Mouse (Mus musculus): Measurements from ENCODE around the gene Gk5.
"Not testable (repeated sequence)": the region's sequence is repeated elsewhere in the genome, so short reads cannot be mapped to it uniquely, and the experiment has no call there.

The Gk5 gene

DNA sequence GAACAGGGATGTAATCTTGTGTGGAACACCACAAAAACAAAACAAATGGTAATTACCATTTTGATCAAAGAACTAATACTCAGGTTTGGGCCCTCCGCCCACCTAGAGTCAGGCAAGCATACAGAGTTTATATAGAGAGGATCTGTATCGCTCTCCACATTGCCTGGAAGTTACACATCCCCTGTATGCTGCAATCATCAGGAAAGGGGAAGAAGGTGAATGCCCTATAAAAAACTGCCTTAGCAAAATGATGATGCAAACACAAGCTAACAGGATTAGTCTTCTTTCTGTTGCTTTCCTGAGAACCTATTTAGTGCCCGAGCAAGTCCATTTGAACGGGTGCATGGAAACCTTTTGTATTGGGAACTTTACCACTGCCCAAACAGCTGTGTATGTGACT is 24.5 kb downstream of the Gk5 start:
- DNase-seq (ENCODE audit: low read depth in 2 of 2, low spot score in 2 of 2), result no peak

- DNase-seq (ENCODE audit: low read depth in 2 of 2, low spot score in 2 of 2), result no peak
Measured at GRCm38 (mm10) chr9:96144883-96145282, 25.7 kb downstream of the Gk5 start.

DNA sequence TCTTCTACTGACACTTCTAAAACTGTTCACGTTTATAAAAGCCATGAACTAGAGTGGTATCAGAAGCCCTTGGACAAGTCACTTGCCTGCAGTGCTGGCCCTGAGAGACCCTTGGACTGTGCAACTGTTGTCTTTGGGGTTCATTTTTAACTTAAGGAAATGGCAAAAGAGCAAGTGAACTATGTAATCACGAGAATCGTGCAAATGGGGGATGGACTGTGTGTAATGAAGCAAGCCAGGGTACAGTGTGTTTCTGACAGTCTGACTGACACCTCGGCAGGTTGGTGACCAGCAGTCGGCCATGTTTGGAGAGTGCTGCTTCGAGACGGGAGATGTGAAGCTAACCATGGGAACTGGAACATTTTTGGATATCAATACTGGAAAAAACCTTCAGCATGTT is 33.6 kb downstream of the Gk5 start:
- no peak for DNase-seq (ENCODE audit: low read depth in 2 of 2, low spot score in 2 of 2)

DNA sequence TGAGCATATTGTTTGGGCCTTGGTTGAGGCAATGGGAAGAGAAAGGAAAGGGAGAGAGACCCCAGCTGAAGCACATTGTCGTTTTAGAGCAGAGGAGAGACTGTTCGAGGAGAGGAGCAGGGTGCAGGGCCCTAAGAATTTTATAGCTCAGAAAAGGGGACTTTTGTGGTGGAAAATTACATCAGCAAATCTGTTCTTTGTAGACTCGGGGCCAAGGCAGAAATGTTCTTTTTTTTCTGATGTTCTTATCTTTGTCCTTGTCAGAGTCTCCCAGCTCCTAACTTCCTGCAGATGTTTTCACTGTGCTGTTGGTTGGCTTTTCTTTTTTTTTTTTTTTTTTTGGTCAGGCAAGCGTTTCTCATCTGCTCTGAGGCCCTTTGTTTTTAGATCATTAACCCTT is 39.3 kb downstream of the Gk5 start:
- DNase-seq (ENCODE audit: low read depth in 2 of 2, low spot score in 2 of 2), result no peak

DNA sequence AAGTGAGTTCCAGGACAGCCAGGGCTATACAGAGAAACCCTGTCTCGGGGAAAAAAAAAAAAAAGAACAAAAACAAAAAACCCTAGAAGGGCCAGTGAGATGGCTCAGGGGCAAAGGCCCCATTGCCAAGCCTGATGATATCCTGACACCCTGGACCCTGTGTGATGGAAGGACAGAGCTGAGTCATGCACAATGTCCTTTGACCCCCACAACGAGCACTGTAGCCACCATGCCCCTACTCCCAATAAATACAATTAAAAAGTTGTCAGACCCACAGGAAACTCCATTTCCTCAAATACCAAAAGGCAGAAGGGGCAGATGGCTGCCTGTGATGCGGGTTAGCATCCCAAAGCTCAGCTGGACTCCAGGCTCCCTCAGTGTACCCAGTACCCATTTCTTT is 39.9 kb downstream of the Gk5 start:
- DNase-seq (ENCODE audit: low read depth in 2 of 2, low spot score in 2 of 2), result no peak

DNA sequence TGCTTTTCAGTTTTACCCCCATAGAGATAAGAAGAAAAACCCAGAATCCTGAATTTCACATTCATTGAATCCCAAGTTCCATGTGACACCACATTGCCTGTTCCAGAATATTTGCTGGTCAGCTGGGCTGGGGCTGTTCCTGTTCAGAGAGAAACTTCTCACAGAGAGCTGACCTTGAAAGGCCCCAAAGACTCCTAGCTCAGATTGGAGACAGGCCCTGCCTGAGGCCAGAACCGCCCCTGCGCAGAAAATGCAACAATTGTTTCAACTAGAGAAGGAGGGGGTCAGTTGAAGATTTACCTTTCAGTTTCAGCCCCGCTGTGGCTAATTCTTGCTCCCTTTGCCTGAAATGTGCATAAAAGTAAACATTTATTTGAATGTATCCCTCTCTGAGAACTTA is 41.6 kb downstream of the Gk5 start:
- DNase-seq (ENCODE audit: low read depth in 2 of 2, low spot score in 2 of 2), result no peak

- DNase-seq (ENCODE audit: low read depth in 2 of 2, low spot score in 2 of 2), result no peak
Measured at GRCm38 (mm10) chr9:96162421-96162820, 43.3 kb downstream of the Gk5 start.

DNA sequence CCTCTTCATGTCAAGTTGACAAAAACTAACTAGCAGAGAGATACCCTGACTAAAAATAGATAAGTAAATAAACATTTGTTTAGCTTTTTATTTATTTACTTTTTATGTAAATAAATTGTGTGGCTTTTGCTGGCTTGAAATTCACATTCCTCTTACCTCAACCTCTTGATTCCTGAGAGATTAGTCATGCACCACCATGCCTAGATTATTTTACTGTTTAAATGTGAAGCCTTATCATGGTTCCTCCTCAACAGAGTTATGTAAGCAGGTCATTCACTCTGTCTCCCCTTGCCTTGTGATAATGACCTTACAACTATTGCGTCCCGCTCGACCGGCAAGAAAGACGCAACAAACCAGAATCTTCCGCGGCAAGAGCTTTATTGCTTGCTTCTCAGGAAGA is 44.3 kb downstream of the Gk5 start:
- DNase-seq (ENCODE audit: low read depth in 2 of 2, low spot score in 2 of 2), result no peak

DNA sequence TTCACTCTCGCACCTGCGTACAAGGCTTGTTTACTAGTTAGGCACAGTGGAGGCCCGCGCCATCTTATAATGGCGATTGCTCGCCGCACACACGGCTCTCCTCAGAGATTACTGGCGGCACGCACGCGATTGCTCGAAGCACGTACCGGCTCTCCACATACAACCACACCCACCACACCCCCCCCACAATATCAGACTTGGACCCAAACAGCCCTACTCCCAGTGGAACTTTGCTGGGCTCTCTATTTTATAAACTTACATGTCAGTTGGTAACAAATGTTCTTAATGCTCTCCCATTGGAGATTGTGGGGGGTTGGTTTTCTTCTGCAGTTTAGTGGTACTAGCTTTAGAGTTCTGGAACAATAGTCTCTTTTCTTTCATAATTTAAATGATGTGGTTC is 44.8 kb downstream of the Gk5 start:
- DNase-seq (ENCODE audit: low read depth in 2 of 2, low spot score in 2 of 2), result not testable (repeated sequence)

GRCm38 (mm10) chr9:96167168-96167585 is 48.0 kb downstream of the Gk5 start:
- peak; percentile 62 to 72 for DNase-seq (ENCODE audit: low read depth in 2 of 2, low spot score in 2 of 2)

DNA sequence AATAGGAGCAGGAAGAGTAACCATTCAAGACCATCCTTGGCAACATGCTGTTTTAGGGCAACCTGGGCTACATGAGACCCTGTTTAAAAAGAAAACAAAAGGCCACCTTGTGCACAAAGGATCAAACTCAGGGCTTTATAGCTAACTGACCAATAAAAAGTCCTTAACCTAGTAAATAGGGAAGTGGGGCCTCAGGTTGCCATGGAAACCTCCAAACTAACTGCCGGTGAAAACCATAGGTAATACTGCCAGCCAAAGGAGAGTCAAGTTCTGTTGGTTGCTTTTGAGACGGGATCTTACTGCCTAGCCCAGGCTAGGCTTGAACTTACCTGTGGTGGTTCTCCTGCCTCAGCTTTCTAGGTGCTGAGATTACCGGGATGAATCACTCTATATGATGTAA is 51.4 kb downstream of the Gk5 start:
- DNase-seq (ENCODE audit: low read depth in 2 of 2, low spot score in 2 of 2), result no peak

DNA sequence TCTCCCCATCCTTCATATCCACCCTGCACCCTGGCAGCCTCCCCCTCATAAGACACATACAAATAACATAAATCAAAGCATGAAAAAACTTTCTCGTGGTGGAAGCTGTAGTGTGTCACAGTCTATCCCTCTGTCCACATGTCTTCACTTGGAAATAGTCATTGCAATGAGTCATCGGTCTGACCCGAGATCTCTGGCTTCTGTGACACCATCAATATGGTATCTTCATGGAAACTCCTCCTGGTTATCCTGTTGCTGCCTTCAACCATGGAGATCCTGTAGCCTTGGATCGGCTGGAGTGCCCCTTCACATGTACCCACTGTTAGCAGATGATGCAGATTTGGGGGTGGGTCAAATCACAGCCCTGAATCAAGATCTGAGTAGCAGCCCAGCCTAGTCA is 65.7 kb downstream of the Gk5 start:
- DNase-seq (ENCODE audit: low read depth in 2 of 2, low spot score in 2 of 2), result no peak

DNA sequence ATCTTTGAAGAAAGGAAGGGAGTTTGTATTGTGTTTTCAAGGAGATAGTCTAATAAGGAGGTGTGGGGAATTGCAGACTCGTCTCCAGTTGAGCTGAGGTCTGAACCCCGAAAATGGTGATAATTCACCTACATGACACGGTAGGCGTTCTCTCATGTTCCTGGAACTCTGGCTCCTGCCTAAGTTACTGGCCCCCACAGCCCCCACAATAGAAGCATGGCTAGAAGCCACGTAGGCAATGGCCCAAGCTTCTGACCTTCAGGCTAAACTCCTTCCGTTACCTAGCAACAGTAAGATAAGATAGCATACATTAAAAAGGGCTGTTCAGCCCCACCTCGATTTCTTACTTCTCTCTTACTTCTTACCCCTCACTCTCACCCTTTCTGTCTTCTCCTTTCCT is 67.5 kb downstream of the Gk5 start:
- DNase-seq (ENCODE audit: low read depth in 2 of 2, low spot score in 2 of 2), result no peak

DNA sequence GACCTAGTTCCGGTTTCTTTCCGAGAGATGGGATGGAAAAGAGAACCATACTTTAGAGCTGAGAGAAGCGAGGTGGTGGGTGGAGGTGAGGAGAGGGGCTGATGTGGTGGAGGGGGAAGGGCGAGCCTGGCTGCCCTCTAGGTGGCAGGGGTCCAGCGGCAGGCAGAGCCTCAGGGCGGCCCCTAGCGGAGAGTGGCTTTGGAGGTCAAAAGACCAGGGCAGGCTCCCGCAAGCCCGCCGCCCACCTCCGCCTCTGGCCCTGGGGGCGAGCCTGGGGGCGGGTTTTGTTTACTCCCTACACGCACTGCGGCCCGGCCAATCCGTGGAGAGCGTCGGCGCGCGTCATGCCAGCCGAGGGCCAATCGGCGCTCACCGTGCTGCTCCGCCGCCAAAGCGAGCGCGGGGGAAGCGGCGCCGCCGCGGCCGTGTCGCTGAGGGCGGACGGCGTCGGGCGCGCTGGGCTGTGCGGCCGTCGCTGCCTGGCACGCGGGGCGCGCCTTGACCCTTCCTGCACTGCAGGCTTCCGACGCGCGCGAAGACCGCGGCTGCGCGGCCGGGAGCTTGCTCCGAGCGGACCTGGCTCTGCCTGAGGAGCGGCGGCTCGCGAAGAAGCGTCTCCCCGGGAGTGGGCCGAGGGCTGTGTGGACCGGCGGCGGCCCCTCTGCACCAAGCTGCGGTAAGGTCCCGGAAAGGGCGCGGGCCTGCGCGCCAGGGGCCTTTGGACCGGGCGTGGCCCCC is 76.9 kb downstream of the Gk5 start, which contains the start of gene Tfdp2:
Gene Tfdp2 (plus strand): TSS at position 391 of the 738 bp plus-strand sequence.
- peak; percentile 63 to 64 for DNase-seq (ENCODE audit: low read depth in 2 of 2, low spot score in 2 of 2)

DNA sequence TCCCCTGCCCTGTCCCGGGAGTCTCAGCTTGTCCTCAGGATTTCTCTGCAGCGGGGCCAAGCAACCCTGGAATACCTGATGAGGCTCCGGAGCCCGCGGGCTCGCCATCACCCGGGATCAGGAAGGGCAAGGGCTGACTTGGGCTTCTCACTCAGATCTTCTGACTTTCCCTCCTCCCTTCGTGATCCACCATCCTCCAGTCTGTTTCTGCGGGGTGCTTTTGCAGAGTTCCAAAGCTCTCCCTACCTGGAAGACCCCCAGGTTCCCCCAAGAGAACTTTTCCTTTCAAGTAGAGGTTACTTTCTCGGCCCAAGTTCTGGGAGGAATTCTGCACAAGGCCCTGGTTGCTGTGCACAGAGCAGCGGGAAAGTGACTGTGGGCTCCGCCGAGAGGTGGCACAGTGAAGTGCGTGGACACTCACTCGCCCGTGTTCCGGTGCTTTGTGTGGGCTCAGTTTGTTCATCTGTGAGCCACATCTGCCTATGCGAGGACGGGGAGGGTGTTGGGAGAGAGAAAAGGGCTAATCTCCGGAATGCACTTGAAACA is 77.5 kb downstream of the Gk5 start:
- DNase-seq (ENCODE audit: low read depth in 2 of 2, low spot score in 2 of 2), result peak; percentile 41 to 51

DNA sequence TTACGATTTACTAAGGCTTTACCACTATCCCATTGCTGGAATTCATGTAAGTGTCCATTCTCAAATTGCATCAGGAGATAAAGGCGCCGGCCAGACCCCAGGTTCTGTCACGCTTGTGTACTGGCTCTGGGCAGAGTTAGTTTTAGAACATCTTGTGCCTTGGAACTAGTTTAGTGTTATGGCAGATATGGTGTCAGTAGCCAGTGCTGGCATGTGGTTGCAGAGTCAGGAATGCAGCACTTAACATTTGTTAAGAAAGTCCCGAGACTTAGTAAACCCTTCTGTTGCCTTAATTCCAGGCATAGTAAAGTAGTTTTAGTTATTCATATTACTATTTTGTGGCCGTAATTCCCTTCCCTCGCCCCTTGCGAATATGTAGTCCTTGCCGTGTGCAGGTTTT is 78.6 kb downstream of the Gk5 start:
- no peak for DNase-seq (ENCODE audit: low read depth in 2 of 2, low spot score in 2 of 2)

DNA sequence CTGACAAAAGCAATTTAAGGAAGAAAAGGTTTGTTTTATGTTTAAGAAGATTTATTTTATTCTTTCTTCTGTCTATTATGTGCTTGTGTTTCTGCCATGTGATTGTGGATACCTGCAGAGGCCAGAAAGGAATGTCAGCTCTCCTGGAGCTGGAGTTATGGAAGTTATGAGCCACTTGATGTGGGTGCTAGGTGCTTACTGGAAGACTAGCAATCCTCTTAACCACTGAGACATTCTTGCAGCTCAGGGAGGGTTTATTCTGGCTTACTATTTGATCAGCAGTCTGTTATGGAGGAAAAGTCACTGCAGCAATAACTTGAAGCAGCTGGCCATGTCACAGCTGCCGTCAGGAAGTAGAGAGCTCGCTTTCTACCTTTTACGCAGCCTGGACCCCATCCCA is 84.5 kb downstream of the Gk5 start:
- no peak for DNase-seq (ENCODE audit: low read depth in 2 of 2, low spot score in 2 of 2)

- DNase-seq (ENCODE audit: low read depth in 2 of 2, low spot score in 2 of 2), result no peak
Measured at GRCm38 (mm10) chr9:96207428-96207827, 88.3 kb downstream of the Gk5 start.

GRCm38 (mm10) chr9:96213036-96213645 is 94.0 kb downstream of the Gk5 start:
- DNase-seq (ENCODE audit: low read depth in 2 of 2, low spot score in 2 of 2), result no peak

- no peak for DNase-seq (ENCODE audit: low read depth in 2 of 2, low spot score in 2 of 2)
Measured at GRCm38 (mm10) chr9:96214171-96214570, 95.0 kb downstream of the Gk5 start.

GRCm38 (mm10) chr9:96217299-96217698 is 98.1 kb downstream of the Gk5 start:
- no peak for DNase-seq (ENCODE audit: low read depth in 2 of 2, low spot score in 2 of 2)

- no peak for DNase-seq (ENCODE audit: low read depth in 2 of 2, low spot score in 2 of 2)
Measured at GRCm38 (mm10) chr9:96217799-96218198, 98.6 kb downstream of the Gk5 start.
